Mouse (Mus musculus): Measurements from ENCODE around the gene Gstm4. TPM values are rescaled to one million over a fixed set of nuclear protein-coding genes. Genes with fewer than 3 reads are reported as not detected.

The Gstm4 gene
- polyA plus RNA-seq, 1 experiment from 2014 or later: 16.3 TPM

DNA sequence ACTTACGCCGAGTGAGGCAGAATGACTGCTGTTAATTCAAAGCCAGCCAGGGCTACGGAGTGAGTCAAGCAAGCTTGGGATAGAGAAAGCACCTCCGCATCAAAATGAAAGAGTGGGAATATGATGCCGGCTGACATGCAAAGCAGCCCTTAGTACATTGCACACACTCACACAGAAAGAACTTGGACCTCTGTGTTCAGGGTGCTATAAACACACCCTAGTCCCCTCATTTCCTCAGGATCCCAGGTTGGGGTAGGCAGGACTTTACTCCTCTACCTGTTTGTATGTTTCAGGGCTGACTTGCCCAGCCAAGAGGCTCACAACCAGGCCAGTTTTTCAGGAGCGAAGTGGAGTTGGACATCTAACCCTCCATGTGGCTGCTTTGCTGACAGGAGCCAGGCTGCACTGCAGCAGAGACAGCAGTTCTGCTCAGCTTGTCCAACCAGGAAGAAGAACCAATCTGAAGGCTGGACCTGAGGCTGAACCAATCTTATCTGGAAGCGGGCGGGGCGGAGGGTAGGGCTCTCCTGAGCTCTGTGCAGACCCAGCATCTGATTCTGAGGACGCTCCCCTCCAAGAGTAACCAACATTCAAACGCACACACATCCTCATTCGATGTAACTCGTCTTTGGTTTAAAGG is 24.7 kb upstream of the Gstm4 start:
- Histone ChIP-seq H3K4me1 (replicated peaks) (0 out of 2 replicates have a peak, but pooled peaks cover 3% of the 10 kb centered on the region), H3K4me2 (no peak overlapping the region), H3K9me3 (no peaks in the 10 kb centered on the region), H3K27me3 (no peaks in the 10 kb centered on the region), H3K4me3 (replicated peaks) (no peak overlapping the region), H3K27ac (no peak overlapping the region), H3K36me3 (peaks cover 20% of the 10 kb centered on the region), H3K9ac (replicated peaks) (no peak overlapping the region)
- no peak for ATAC-seq (ENCODE audit: insufficient number of reproducible peaks, insufficient read depth, low FRiP score, low TSS enrichment, low read depth)
- 64% methylated on average over 13 of the region's 13 CpGs for WGBS

DNA sequence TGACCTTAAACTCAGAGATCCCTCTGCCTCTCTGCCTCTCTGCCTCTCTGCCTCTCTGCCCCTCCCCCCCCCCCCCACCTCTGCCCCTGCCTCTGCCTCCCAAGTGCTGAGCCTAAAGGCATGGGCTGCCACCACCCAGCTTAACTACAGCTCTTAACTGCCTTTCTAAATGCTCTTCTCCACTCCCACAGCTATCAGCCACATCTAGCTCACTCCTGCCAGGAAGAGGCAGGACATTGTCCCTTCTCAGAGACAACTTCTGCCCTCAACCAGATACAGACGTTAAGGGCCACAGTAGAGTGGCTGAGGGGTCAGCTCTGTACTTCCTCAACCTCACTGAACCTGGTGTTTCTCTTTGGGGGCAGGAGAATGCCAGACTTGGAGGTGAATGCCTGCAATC is 24.1 kb upstream of the Gstm4 start:
- no peaks in the 10 kb centered on the region for H3K27me3 ChIP-seq
- 0 out of 2 replicates have a peak, but pooled peaks cover 3% of the 10 kb centered on the region for H3K4me1 ChIP-seq (replicated peaks)
- no peak overlapping the region for H3K4me3 ChIP-seq (replicated peaks)
- ATAC-seq (ENCODE audit: insufficient number of reproducible peaks, insufficient read depth, low FRiP score, low TSS enrichment, low read depth): no peak
- H3K4me2 ChIP-seq: no peak overlapping the region
- no peak overlapping the region for H3K9ac ChIP-seq (replicated peaks)
- no peaks in the 10 kb centered on the region for H3K9me3 ChIP-seq
- H3K27ac ChIP-seq: no peak overlapping the region
- 7% methylated on average over 1 of the region's 1 CpGs for WGBS
- peaks cover 15% of the 10 kb centered on the region for H3K36me3 ChIP-seq

DNA sequence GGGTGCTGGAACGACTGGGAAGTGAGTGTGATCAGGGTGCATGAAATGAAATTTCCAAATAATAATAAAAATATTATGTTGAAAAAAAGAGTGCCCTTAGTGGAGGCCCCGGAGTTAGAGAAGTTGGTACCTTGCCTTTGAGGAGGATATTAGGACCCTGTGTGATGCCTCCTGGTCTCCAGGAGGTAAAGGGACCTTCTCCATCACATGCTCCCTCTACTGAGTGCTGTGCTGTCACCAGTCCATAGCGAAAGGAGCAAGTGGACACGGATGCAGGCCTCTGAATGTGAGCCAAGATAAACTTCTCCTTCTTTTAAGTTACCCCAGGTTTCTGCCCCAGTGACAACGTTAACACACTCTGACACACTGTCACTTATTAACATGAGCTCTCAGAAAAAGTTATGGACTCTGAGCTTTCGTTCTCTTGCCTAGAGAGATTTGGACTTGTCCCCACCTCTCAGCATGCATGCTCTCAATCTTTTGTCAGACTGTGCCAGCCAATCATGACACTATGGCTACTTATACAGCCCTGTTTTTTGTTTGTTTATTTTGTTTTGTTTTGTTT is 22.8 kb upstream of the Gstm4 start:
- no peak for ATAC-seq (ENCODE audit: insufficient number of reproducible peaks, insufficient read depth, low FRiP score, low TSS enrichment, low read depth)
- no peak overlapping the region for H3K4me3 ChIP-seq (replicated peaks)
- H3K9ac ChIP-seq (replicated peaks): no peak overlapping the region
- H3K27ac ChIP-seq: no peak overlapping the region
- H3K4me2 ChIP-seq: no peak overlapping the region
- H3K4me1 ChIP-seq (replicated peaks): 0 out of 2 replicates have a peak, but pooled peaks cover 3% of the 10 kb centered on the region
- H3K27me3 ChIP-seq: no peaks in the 10 kb centered on the region
- peaks cover 4% of the 10 kb centered on the region; the same call in 1 of the 2 replicates for H3K36me3 ChIP-seq
- WGBS: 82% methylated on average over 5 of the region's 6 CpGs
- H3K9me3 ChIP-seq: no peaks in the 10 kb centered on the region

DNA sequence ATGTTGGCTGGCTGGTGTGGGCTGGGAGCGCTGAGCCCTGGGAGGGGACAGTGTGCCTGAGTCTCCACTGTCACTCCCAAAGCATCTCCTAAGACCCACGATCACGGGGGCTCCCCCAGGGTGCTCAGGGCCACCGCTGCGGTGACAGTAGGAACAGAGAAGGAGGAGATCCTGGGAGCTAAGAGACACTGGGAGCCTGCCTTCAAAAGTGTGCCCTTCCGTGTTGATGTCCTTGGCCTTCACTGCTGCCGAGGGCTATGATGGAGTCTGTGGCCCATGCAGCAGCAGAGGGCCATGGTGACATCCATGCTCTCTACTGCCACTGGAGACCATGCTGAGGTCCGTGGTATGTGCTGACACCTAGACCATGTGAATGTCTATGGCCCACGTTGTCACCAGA is 20.9 kb upstream of the Gstm4 start:
- H3K27me3 ChIP-seq: no peaks in the 10 kb centered on the region
- H3K27ac ChIP-seq: no peak overlapping the region
- WGBS: 80% methylated on average over 9 of the region's 9 CpGs
- no peaks in the 10 kb centered on the region for H3K9me3 ChIP-seq
- H3K4me1 ChIP-seq (replicated peaks): peaks cover 3% of the 10 kb centered on the region; the same call in 1 of the 2 replicates
- H3K4me3 ChIP-seq (replicated peaks): no peak overlapping the region
- H3K4me2 ChIP-seq: no peak overlapping the region
- ATAC-seq (ENCODE audit: insufficient number of reproducible peaks, insufficient read depth, low FRiP score, low TSS enrichment, low read depth): no peak
- H3K9ac ChIP-seq (replicated peaks): no peak overlapping the region; the same call in 1 of the 2 replicates
- H3K36me3 ChIP-seq: no peaks in the 10 kb centered on the region

DNA sequence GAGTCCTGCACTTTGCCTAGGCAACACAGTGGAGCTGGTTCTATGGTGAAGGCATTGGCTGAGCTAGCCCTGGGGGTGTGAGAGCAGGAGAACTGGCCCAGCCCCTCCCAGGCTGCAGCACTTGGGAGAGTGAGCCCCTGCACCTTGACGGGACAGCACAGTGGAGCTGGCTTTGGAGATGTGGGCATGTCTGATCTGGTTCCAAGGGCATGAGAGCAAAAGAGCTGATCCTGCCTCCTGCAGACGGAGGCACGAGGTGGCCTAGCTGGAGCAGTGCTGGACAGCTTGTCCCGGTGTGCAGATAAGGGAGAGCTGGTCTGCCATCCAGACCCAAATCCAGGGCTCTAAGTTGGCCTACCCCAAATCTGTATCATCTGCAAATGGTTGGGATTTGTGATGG is 20.0 kb upstream of the Gstm4 start:
- peaks cover 3% of the 10 kb centered on the region; the same call in 1 of the 2 replicates for H3K4me1 ChIP-seq (replicated peaks)
- H3K9me3 ChIP-seq: no peaks in the 10 kb centered on the region
- H3K4me2 ChIP-seq: no peak overlapping the region
- H3K27ac ChIP-seq: no peak overlapping the region
- no peaks in the 10 kb centered on the region for H3K27me3 ChIP-seq
- H3K9ac ChIP-seq (replicated peaks): peak overlapping the region; percentile 27; the same call in 1 of the 2 replicates
- 67% methylated on average over 4 of the region's 4 CpGs for WGBS
- H3K4me3 ChIP-seq (replicated peaks): no peak overlapping the region
- no peak for ATAC-seq (ENCODE audit: insufficient number of reproducible peaks, insufficient read depth, low FRiP score, low TSS enrichment, low read depth)
- H3K36me3 ChIP-seq: no peaks in the 10 kb centered on the region

DNA sequence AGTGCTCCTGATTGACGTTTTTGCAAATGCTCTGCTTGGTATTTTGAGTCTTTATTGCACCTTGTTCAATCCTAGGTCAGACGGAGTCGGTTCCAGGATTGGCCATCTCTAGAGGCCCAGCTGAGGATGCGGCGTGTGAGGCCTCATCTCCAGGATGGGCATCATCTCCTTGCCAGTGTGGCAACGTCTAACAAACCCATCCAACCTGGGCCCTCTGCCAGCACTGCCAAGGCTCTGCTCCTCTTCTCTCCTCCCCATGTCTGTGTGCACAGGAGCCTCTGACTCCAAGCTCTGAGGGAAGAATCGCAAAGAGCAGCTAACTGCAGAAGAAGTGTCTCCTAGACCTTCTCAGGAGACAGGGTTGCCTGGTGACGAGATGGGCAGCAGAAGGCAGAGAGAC is 18.0 kb upstream of the Gstm4 start:
- WGBS: 81% methylated on average over 8 of the region's 8 CpGs
- no peak overlapping the region for H3K4me2 ChIP-seq
- no peaks in the 10 kb centered on the region for H3K36me3 ChIP-seq
- H3K4me3 ChIP-seq (replicated peaks): no peak overlapping the region
- H3K9ac ChIP-seq (replicated peaks): no peak overlapping the region
- H3K27me3 ChIP-seq: no peaks in the 10 kb centered on the region
- no peaks in the 10 kb centered on the region for H3K9me3 ChIP-seq
- no peak for ATAC-seq (ENCODE audit: insufficient number of reproducible peaks, insufficient read depth, low FRiP score, low TSS enrichment, low read depth)
- H3K4me1 ChIP-seq (replicated peaks): no peaks in the 10 kb centered on the region; the same call in 1 of the 2 replicates
- H3K27ac ChIP-seq: no peak overlapping the region

DNA sequence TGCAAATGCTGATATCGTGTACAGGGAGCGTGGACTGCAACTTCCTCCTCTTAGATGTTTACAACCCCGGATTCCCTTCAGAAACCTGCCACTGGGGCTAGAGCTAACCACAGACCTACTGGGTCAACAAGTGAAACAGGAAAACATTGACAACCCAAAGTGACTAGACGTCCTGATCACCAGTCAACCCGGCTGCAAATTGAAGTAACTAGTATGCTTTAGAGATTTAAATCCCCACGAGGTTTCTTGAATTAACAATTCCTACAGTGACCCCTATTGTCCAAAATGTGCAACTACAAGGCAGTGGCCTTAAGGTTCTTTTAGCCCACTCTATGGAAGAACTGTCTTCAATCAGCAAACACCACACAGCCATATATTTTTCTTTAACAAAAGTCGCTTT is 16.7 kb upstream of the Gstm4 start:
- no peaks in the 10 kb centered on the region for H3K27me3 ChIP-seq
- no peak overlapping the region for H3K27ac ChIP-seq
- no peaks in the 10 kb centered on the region for H3K9me3 ChIP-seq
- peak overlapping the region; percentile 40; the same call in 1 of the 2 replicates for H3K4me2 ChIP-seq
- H3K4me1 ChIP-seq (replicated peaks): no peaks in the 10 kb centered on the region; the same call in 1 of the 2 replicates
- H3K36me3 ChIP-seq: no peaks in the 10 kb centered on the region
- H3K4me3 ChIP-seq (replicated peaks): no peak overlapping the region
- ATAC-seq (ENCODE audit: insufficient number of reproducible peaks, insufficient read depth, low FRiP score, low TSS enrichment, low read depth): no peak
- 19% methylated on average over 7 of the region's 7 CpGs for WGBS
- H3K9ac ChIP-seq (replicated peaks): no peak overlapping the region

DNA sequence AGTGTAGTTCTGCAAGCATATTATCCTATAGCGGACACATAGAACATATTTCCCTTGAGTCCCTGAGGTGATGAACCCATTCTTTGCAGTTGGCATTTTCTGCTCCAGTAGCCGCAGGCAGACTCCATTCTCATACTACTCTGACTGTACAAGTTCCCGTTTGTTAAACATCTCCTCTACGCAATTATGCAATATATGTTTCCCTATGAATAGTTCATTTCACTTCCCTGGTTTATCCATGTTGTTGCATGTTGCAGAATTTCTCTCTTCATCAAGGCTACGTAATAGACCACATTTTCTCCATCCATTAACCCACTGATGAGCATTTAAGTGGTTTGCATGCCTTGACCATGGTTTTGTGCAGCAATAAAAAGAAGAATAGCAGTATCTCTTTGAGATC is 5.8 kb upstream of the Gstm4 start:
- no peak overlapping the region for H3K4me3 ChIP-seq (replicated peaks)
- H3K27ac ChIP-seq: no peak overlapping the region
- 90% methylated on average over 5 of the region's 5 CpGs for WGBS
- H3K4me2 ChIP-seq: no peak overlapping the region
- no peaks in the 10 kb centered on the region for H3K27me3 ChIP-seq
- peaks cover 3% of the 10 kb centered on the region; the same call in 1 of the 2 replicates for H3K4me1 ChIP-seq (replicated peaks)
- ATAC-seq (ENCODE audit: insufficient number of reproducible peaks, insufficient read depth, low FRiP score, low TSS enrichment, low read depth): no peak
- H3K9me3 ChIP-seq: no peaks in the 10 kb centered on the region
- H3K36me3 ChIP-seq: no peaks in the 10 kb centered on the region
- no peak overlapping the region for H3K9ac ChIP-seq (replicated peaks)

DNA sequence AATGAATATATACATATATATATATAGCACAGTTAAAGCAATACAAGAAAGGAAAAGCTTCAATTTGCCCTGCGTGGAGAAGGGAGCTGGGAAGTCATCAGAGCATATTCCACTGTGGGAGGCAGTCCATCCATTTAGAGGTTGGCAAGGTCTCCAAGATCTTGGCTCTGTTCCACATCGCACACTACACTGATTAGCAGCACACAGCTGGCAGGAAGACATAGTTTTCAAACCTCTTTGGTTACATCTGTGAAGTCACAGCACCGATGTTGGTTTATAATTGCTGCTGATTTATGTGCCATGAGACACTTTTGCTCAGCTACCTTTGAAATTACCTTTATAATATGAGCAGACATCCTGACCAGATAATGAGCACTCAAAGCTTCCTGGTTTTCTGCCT is 3.6 kb upstream of the Gstm4 start:
- no peak overlapping the region for H3K4me2 ChIP-seq
- WGBS: 61% methylated on average over 3 of the region's 3 CpGs

DNA sequence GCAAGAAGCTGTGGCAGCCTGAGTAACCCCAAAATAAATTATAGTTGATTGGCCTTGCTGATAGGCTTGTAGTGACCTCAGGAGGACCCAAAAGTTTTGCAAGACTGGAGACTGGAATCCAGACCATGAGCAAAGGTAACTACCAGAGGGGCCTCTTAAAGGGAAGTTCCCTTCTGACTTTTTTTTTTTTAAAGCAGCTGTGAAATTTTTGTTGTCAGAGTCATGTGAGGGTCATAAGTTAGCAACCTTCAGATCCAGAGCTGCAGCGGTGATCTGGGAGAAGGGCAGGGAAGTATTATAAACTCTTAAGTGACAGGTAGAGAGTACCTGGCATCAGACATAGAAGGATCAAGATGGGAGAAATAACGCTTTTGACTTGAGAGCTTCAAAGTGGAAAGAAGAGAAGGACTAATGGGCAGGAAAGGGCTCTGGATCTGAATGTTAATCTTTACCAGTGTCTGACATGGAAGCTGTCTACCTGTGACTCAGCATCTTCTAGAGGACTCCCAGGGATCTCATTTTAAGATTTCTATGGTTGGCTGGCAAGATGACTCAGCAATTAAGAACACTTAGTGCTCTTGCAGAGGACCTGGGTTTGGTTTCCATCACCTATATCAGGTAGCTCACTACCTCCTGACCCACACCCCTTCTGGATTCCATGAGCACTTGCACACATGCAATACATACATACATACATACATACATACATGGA is 2.4 kb upstream of the Gstm4 start:
- peaks cover 7% of the 10 kb centered on the region for H3K4me1 ChIP-seq (replicated peaks)
- ATAC-seq (ENCODE audit: insufficient number of reproducible peaks, insufficient read depth, low FRiP score, low TSS enrichment, low read depth): no peak
- H3K9ac ChIP-seq (replicated peaks): no peak overlapping the region
- 88% methylated on average over 2 of the region's 2 CpGs for WGBS
- no peaks in the 10 kb centered on the region for H3K36me3 ChIP-seq
- H3K9me3 ChIP-seq: no peaks in the 10 kb centered on the region
- no peak overlapping the region for H3K4me3 ChIP-seq (replicated peaks)
- H3K27me3 ChIP-seq: no peaks in the 10 kb centered on the region
- no peak overlapping the region for H3K4me2 ChIP-seq
- no peak overlapping the region for H3K27ac ChIP-seq

More for the DNA sequence above, 3.6 kb upstream of the Gstm4 start:
- Histone ChIP-seq H3K4me1 (replicated peaks) (peaks cover 8% of the 10 kb centered on the region), H3K27ac (no peak overlapping the region), H3K9ac (replicated peaks) (no peak overlapping the region), H3K9me3 (no peaks in the 10 kb centered on the region), H3K36me3 (no peaks in the 10 kb centered on the region), H3K27me3 (no peaks in the 10 kb centered on the region), H3K4me3 (replicated peaks) (no peak overlapping the region)
- ATAC-seq (ENCODE audit: insufficient number of reproducible peaks, insufficient read depth, low FRiP score, low TSS enrichment, low read depth): no peak

DNA sequence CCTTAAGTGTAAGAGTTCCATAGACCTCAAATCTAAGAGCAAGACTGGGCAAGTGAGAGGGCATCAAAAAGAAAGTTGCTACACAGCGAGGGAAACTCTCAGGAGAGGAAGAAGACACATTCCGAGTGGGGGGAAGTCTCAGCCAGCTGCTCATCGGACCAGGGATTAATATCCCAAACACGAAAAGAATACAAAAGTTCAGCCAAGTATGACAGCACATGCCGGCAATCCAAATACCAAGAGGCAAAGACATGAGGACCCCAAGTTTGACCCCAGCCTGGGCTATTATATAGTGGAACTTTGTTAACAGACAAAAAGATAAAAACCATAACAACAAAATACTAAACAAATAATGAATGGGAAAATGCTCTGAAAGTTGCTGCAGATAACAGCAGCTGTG is 11.5 kb downstream of the Gstm4 start:
- no peaks in the 10 kb centered on the region for H3K9me3 ChIP-seq
- no peak for ATAC-seq (ENCODE audit: insufficient number of reproducible peaks, insufficient read depth, low FRiP score, low TSS enrichment, low read depth)
- H3K27ac ChIP-seq: no peak overlapping the region
- WGBS: 86% methylated on average over 5 of the region's 5 CpGs
- no peak overlapping the region for H3K9ac ChIP-seq (replicated peaks)
- no peaks in the 10 kb centered on the region for H3K36me3 ChIP-seq
- no peak overlapping the region for H3K4me3 ChIP-seq (replicated peaks)
- no peak overlapping the region for H3K4me2 ChIP-seq
- H3K27me3 ChIP-seq: no peaks in the 10 kb centered on the region
- no peaks in the 10 kb centered on the region for H3K4me1 ChIP-seq (replicated peaks)

Data from limb, embryonic 12.5 days (tissue).